Mouse (Mus musculus): ENCODE measurements at regions not wholly inside any gene's neighbourhood (a gene's known extent, or its start where the extent isn't known, plus 50 kb on each side); places are given as distances from the start of the nearest gene placed in this dataset.
A peak's percentile ranks its signal among the peaks of the same experiment; 100 is the strongest.

DNA sequence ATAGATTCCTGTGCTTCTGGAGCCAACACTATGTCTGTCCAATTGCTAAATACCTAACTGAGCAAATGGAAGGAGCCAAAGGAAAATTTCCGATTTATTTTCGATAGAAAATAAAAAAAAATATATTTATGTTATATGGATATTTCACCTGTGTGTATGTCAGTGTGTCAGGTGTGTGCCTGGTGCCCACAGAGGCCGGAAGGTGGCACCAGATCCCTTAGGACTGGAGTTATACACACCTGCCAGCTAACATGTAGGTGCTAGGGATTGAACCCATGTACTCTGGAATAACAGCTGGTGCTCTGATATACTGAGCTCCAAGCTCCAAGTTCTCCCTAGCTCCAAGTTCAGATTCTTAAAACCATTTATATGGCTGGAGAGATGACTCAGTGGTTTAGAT lies 79.0 kb downstream of the Mfsd1 start:
- no peak for DNase-seq

DNA sequence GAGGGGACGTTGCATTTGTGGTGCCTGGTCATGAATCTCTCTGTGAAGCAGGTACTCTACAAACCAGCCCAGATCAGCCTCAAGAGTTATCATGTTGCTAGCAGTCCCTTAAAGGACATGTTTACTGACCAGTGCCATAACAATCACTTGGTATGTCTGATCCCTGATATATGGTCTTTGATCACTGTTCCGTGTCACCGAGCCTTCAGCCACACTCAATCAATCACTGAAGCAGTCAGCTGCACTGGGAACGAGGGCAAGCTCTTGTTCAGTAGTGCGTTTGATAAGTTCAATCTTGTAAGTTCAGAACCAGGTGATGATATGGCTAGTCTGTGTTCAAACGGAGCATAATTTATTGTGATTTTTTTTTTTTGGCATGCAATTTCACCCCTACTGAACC lies 126.8 kb downstream of the Mfsd1 start:
- DNase-seq: no peak

DNA sequence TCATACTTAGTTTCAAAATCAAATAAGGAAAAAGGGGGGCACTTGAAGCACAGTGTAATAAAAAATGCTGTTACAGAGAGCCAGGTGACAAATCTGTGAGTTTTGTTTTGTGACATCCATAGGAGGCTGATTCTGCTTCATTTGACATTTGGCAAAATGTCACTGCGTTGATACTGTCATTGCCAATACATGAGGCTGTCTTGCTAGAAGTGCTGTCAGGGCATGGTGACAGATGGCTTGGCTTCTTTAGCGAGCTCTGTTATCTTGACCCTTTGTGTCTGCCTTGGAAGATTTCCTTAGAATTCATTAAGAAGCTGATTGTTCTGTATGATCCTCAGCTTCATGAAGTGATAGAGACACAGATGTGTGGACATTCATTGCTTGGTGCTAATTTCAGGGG lies 129.2 kb downstream of the Mfsd1 start:
- DNase-seq: no peak

DNA sequence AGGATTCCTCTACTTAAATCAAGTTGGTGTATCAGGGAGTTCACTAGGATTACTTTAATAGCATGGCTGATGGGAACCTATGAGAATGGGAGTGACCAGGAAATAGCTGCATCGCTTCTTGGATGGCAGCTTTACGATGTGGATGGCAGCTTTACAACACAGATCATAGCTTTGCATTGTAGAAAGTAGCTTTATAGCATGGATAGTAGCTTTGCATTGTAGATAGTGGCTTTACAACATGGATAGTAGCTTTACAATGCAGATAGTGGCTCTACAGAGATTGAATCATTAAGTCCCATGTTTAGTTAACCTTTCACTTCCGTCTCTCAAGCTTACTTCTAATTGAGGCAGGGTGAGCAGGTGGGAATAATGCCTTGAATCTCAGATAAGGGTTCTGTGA lies 149.4 kb downstream of the Mfsd1 start:
- no peak for DNase-seq

DNA sequence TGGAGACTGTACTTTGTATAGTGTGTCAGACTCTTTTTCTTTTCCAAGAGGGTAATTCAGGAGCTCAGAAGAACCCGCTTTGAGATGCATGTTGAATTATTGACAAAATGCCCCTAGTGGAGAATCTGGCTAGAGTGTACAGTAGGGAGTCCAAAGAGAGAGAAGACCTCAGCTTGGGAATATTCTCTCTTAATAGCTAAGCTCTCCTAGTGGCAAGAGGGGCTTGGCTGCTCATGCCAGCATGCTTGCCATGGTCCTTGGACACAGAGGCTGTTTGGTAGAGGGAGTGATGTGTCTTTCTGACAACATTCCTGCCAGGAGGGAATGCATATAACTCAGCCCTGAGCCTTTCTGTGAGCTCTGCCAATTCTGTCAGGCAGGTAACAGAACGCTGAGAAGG lies 150.3 kb downstream of the Mfsd1 start:
- no peak for DNase-seq

DNA sequence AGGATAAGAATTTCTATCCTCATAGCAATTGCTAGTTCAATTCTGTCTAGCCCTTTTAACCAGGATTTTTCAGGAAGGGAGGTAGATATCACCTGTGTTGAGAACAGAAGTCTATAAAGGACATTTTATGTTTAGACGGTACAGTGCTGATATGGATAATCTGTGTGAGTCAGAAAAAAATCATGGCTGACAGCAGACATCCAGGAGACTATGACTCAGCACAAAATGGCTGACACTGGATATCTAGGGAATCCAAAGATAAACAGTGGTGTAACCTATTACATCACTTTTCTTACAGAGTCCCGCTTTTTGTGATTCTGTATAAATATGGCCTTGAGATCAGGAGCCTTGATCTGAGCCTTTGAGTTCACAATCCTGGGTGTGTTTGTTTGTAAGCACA lies 137.8 kb upstream of the Iqcj start:
- DNase-seq: no peak

DNA sequence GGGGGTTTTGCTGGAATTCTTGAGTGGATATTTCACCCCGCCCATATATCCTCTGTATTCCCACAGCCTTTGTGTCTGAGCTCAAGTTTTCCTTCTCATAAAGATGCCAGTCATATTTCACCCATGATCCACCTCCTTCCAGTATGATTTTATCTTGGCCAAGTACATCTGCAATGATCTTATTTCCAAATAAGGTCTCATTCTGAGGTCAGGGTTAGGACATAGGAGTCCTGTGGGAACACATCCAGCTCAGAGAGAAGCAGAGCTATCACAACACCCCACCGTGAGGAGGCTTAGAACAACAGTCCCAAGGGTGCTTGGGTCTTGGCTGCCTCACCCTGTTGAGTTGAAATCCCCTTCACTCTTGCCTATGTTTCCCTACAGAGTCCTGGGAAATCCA lies 123.4 kb upstream of the Iqcj start:
- DNase-seq: no peak

DNA sequence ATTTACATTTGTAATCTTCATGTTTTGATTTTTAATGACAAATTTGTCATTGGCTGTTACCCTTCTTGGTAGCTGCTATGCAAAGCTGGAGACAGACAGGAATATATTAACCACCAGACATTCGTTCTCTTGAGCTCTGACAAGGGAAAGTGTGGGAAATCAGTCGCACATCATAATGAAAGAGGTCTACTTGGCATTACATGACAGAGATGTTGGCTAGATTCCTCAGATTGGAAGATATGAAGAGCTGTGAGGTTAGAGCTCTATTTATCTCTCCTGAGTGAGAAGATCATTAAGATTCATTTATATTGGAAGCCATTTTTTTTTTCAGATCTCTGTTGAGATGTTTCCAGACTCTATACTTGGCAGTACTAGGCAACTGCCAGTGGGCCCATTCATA lies 118.6 kb upstream of the Iqcj start:
- no peak for DNase-seq

DNA sequence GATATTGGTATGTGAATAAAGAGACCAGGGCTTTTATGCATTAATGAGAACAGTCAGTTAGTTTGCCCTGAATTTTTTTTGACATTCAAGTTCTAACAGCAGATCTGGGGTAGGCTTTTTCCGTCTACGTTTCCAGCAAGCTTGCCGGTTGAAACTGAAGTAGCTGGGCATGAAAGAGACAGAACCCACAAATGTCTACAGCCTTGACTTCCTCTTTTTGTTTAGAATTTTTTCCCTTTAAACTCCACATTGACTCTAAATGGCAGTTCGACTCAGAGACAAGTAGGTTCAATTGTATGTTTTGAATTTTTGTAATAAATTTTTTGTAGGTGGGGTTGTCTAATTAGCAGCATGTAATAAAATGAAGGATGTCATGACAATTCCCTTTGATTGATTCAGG lies 109.8 kb upstream of the Iqcj start:
- no peak for DNase-seq

DNA sequence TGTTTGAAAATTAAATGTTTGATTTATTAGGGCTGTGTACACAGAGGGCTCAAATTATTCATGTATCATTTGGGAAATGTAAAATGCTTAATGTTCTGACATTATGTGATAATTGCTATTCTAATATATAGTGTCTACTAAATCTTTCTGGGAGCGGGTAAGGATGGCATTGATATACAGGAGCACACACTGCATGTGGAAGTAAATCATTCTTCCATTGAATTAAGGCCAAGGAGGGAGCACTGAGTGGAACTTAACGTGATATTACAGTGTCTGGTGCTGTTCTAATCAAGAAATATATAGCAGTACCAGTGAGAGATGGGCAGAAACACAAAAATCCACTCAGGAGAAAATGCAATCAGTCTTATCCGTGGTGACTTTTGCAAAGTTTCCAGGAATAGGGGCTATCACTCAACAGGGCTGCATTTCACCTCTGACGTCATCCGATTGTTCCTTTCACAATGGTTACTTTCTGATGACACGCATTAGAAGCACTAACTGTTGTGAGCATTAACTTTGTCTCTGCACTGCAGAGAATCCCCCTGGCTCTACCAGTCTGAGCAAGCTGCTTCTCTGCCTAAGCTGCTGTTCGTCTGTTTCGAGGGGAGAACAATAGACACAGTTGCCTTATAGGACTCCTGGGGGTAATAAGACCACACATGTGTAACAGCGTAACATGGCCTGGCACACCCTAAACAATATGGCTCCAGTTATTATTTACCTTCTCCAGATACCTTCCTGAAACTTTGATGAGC lies 85.0 kb upstream of the Iqcj start:
- no peak for DNase-seq

DNA sequence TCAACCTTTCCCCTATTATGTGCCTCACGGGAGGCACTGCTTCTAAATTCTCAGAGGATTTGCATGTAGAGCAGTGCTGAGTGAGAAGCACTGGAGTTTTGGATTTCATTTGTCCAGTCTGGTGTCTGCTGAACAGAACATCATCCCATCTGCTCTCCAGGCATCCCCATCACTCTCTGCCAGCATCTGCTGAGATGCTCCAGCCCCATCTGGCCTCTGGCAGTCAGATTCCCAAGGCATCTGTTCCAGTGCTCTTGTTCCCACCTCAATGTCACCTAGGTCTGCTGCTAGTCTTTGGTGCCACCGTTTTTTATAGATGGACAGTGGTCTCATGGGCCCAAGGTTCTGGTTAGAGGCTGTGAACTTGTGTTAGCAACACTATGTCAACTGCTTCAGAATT lies 63.9 kb upstream of the Iqcj start:
- DNase-seq: no peak

DNA sequence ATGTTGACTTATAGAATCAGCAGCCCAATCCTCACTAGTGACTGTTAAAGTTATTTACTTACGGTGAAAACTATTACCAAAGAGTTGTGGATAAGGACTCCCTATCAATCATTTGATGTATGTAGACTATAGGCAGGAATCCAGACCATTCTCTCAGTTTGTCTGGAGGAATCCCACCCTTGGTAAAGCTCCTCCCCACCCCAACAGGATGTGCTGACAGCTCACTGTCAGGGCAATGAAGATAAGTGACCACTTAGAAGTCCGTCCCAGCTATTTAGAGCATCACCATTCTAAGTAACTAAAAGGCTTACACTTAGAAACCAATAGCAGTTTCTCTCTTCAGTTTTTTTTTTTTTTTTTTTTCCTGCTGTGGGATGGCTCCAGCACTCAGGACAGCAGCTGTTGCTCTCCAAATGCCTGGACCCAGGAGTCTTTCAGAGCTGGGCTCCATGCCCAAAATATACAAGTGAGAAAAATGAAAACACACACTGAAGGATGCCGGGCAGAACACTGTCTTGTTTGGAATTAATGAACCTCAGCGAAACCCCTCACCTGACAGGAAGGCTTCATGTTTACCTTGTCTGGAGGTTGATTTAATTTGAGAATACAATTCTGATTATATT lies 58.9 kb upstream of the Iqcj start:
- peak; percentile 5 for DNase-seq

Data from gastrocnemius, postnatal 10 days (tissue).